Mouse (Mus musculus): ENCODE measurements around the gene Prg2. TPM values are rescaled to one million over a fixed set of nuclear protein-coding genes. Genes with fewer than 3 reads are reported as not detected.

Gene Prg2
- polyA plus RNA-seq, 1 experiment from 2014 or later: not detected

DNA sequence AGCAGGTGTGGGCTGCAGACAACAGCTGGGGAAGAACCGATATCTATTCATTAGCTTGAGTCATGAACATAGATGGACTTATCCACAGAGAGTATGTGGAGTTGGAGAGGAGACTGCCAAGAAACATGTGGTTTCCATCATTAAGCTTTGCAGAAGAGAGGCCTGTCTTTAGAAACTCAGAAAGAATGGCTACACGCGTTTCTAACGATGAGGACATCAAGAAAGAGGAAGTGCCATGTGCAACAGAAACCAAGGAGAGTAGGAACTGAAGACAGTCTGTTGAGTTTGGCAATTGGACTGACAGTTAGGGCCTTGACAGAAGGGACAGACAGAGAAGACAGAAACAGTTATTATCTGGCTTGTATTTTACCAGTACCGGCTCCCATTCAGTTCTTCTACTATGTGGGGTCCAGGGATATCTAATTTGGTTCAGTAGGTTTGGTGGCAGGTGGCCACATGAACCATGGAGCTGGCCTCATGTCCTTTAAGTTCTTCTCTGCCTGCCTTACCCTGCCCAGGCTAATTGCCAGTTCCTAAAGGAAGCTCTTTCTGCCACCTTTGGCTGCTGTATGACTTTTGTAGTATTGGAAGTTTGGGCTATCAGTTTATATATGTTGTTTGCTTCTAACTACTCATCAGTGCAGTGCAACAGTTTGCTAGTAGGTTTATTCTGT lies 12.8 kb upstream of the Prg2 start:
- Histone ChIP-seq H3K4me2 (replicated peaks; ENCODE audit: low read depth, low read length) (no peak overlapping the region), H3K9ac (replicated peaks; ENCODE audit: low read depth, low read length) (no peak overlapping the region), H3K27me3 (ENCODE audit: control insufficient read depth, insufficient read depth, low read length) (no peaks in the 10 kb centered on the region), H3K4me1 (ENCODE audit: control insufficient read depth, insufficient read depth, low read length) (no peaks in the 10 kb centered on the region), H3K27ac (ENCODE audit: low read length) (no peak overlapping the region), H3K9me3 (ENCODE audit: control insufficient read depth, low read depth, low read length) (no peaks in the 10 kb centered on the region), H3K4me3 (ENCODE audit: low read depth, low read length) (no peak overlapping the region), H3K36me3 (ENCODE audit: control insufficient read depth, insufficient read depth, low read length) (no peaks in the 10 kb centered on the region)
- WGBS: 72% methylated on average over 5 of the region's 5 CpGs
- ATAC-seq (ENCODE audit: insufficient number of reproducible peaks, insufficient read depth, low FRiP score, low read depth): no peak

DNA sequence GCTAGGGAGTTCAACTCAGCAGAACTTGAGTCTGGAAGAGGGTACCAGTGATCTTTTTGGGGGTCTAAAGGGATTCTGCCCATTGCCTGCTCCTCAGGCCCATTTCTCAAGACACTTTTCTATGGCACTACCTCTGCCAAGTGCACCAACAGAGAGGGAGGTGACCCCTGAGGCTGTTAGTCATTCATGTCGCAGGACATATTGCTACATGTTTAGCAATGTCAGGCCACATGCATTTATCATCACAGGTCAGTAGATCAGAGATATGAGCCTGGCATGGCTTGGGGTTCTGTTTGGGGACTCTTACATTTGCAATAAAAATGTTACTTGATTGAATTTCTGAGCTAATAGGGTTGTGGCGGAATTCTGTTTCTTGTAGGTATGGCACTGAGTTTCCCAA lies 4.7 kb upstream of the Prg2 start:
- Histone ChIP-seq H3K4me2 (replicated peaks; ENCODE audit: low read depth, low read length) (no peak overlapping the region), H3K27ac (ENCODE audit: low read length) (no peak overlapping the region), H3K9me3 (ENCODE audit: control insufficient read depth, low read depth, low read length) (no peaks in the 10 kb centered on the region), H3K4me1 (ENCODE audit: control insufficient read depth, insufficient read depth, low read length) (no peaks in the 10 kb centered on the region), H3K9ac (replicated peaks; ENCODE audit: low read depth, low read length) (no peak overlapping the region), H3K4me3 (ENCODE audit: low read depth, low read length) (no peak overlapping the region), H3K27me3 (ENCODE audit: control insufficient read depth, insufficient read depth, low read length) (no peaks in the 10 kb centered on the region), H3K36me3 (ENCODE audit: control insufficient read depth, insufficient read depth, low read length) (no peaks in the 10 kb centered on the region)
- no peak for ATAC-seq (ENCODE audit: insufficient number of reproducible peaks, insufficient read depth, low FRiP score, low read depth)
- WGBS: 81% methylated on average over 2 of the region's 2 CpGs

DNA sequence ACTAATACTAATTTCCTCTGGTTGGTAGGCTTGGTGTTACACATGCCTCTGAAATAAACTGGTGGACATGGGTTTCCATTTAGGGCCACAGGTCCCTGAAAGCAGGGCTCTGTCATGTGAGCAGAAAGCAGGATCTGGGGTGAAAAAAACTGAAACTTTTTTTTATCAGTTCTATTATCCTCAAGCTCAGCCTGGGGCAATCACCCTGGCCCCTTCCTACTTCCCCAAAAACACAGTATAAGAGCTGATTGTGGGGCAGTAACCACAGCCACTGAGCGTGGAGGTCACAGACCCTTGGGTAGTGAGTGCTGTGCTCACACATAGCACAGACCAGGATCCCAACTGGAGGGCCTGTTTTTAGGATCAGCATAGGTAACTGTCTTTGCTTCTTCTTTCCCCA lies 7.7 kb downstream of the Prg2 start, which contains the start of gene Prg3:
Gene Prg3, plus strand, starts transcription at position 286 of the 400 bp plus-strand sequence.
- H3K4me2 ChIP-seq (replicated peaks; ENCODE audit: low read depth, low read length): no peak within 1 kb of the TSS
- no peaks in the 10 kb centered on the region for H3K4me1 ChIP-seq (ENCODE audit: control insufficient read depth, insufficient read depth, low read length)
- no peak within 1 kb of the TSS for H3K9ac ChIP-seq (replicated peaks; ENCODE audit: low read depth, low read length)
- ATAC-seq (ENCODE audit: insufficient number of reproducible peaks, insufficient read depth, low FRiP score, low read depth): no peak
- WGBS: 78% methylated on average over 1 of the region's 1 CpGs
- no peak within 1 kb of the TSS for H3K4me3 ChIP-seq (ENCODE audit: low read depth, low read length)
- no peaks in the 10 kb centered on the region for H3K36me3 ChIP-seq (ENCODE audit: control insufficient read depth, insufficient read depth, low read length)
- H3K9me3 ChIP-seq (ENCODE audit: control insufficient read depth, low read depth, low read length): no peaks in the 10 kb centered on the region
- H3K27ac ChIP-seq (ENCODE audit: low read length): no peak within 1 kb of the TSS
- no peaks in the 10 kb centered on the region for H3K27me3 ChIP-seq (ENCODE audit: control insufficient read depth, insufficient read depth, low read length)

DNA sequence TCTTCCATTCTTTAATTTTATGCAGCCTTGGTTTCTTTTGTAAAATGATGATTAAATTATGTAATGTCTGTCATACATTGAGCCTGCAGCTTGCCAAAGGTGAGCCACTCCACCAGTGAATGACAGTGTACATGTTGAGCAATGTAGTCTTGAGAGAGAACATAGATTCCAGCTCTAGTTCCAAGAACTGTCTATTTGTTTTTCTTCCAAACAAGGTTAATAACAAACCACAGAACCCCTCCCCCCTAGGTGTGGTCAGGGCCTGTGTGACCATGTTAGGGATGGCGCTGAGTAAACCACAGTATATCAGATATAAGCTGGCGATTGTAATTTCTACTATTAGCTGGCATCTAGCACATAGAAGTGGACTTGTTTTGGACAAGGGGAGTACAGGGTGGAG lies 16.1 kb downstream of the Prg2 start:
- H3K27ac ChIP-seq (ENCODE audit: low read length): no peak overlapping the region
- ATAC-seq (ENCODE audit: insufficient number of reproducible peaks, insufficient read depth, low FRiP score, low read depth): no peak
- 83% methylated on average over 2 of the region's 2 CpGs for WGBS
- no peaks in the 10 kb centered on the region for H3K27me3 ChIP-seq (ENCODE audit: control insufficient read depth, insufficient read depth, low read length)
- H3K9ac ChIP-seq (replicated peaks; ENCODE audit: low read depth, low read length): no peak overlapping the region
- no peak overlapping the region for H3K4me3 ChIP-seq (ENCODE audit: low read depth, low read length)
- no peaks in the 10 kb centered on the region for H3K9me3 ChIP-seq (ENCODE audit: control insufficient read depth, low read depth, low read length)
- no peaks in the 10 kb centered on the region for H3K4me1 ChIP-seq (ENCODE audit: control insufficient read depth, insufficient read depth, low read length)
- H3K4me2 ChIP-seq (replicated peaks; ENCODE audit: low read depth, low read length): no peak overlapping the region
- no peaks in the 10 kb centered on the region for H3K36me3 ChIP-seq (ENCODE audit: control insufficient read depth, insufficient read depth, low read length)

DNA sequence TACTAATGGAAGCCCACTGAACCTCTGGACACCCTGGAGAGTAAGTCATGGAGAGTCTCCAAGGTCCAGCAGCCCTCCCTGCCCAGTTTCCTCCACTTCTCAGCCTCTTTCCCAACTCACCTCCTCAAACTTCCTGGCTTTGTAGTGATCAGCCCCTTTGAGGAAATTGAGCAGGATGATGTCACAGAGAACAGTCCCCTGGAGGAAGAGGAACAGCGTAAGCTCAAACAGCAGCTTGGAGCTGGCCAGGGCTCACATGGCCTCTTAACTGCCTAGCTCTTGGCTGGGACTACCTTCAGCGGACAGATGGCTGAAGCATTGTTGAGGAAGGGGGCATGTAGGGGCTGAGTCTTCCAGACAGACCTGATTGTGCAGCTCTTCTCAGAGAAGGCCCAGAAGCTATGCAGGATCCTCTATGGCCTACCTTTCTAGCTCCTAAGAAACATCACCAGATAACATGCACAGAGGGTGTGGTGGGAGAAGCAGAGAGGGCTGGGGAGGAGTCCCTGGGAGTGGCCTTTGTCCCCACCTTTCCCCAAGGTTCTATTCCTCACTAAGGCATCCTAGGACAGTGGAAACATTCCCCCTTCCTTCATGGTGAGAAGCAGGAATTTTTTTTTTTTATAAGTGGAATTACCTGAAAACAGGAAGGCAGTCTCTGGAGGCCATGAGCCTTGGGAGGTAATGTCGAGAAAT lies 19.4 kb downstream of the Prg2 start:
- Histone ChIP-seq H3K4me3 (ENCODE audit: low read depth, low read length) (no peak overlapping the region), H3K9ac (replicated peaks; ENCODE audit: low read depth, low read length) (no peak overlapping the region), H3K27ac (ENCODE audit: low read length) (no peak overlapping the region), H3K9me3 (ENCODE audit: control insufficient read depth, low read depth, low read length) (no peaks in the 10 kb centered on the region), H3K4me1 (ENCODE audit: control insufficient read depth, insufficient read depth, low read length) (no peaks in the 10 kb centered on the region), H3K27me3 (ENCODE audit: control insufficient read depth, insufficient read depth, low read length) (no peaks in the 10 kb centered on the region), H3K36me3 (ENCODE audit: control insufficient read depth, insufficient read depth, low read length) (no peaks in the 10 kb centered on the region), H3K4me2 (replicated peaks; ENCODE audit: low read depth, low read length) (no peak overlapping the region)
- WGBS: 78% methylated on average over 3 of the region's 3 CpGs
- no peak for ATAC-seq (ENCODE audit: insufficient number of reproducible peaks, insufficient read depth, low FRiP score, low read depth)

DNA sequence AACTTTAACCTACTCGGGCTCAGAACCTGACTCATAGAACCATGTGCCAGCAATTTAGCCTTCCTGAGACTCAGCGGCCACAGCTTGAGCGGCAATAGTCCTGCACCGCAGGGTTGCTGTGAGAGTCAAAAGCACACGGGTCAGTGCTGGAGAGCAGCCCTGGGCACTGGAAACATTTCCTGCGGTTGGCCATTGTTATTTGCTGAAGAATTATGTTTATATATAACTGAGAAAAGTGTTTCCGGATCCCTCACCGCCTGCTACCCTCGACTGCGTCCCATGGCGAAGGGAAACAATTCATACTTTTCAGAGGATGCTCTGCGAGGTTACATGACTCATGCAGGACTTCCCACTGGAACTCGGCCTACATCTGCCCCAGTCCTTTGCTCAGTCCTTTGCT lies 21.2 kb downstream of the Prg2 start:
- WGBS: 76% methylated on average over 13 of the region's 13 CpGs
- Histone ChIP-seq H3K27me3 (ENCODE audit: control insufficient read depth, insufficient read depth, low read length) (no peaks in the 10 kb centered on the region), H3K9ac (replicated peaks; ENCODE audit: low read depth, low read length) (no peak overlapping the region), H3K4me3 (ENCODE audit: low read depth, low read length) (no peak overlapping the region), H3K36me3 (ENCODE audit: control insufficient read depth, insufficient read depth, low read length) (no peaks in the 10 kb centered on the region), H3K4me2 (replicated peaks; ENCODE audit: low read depth, low read length) (no peak overlapping the region), H3K27ac (ENCODE audit: low read length) (no peak overlapping the region), H3K4me1 (ENCODE audit: control insufficient read depth, insufficient read depth, low read length) (no peaks in the 10 kb centered on the region), H3K9me3 (ENCODE audit: control insufficient read depth, low read depth, low read length) (no peaks in the 10 kb centered on the region)
- ATAC-seq (ENCODE audit: insufficient number of reproducible peaks, insufficient read depth, low FRiP score, low read depth): no peak

DNA sequence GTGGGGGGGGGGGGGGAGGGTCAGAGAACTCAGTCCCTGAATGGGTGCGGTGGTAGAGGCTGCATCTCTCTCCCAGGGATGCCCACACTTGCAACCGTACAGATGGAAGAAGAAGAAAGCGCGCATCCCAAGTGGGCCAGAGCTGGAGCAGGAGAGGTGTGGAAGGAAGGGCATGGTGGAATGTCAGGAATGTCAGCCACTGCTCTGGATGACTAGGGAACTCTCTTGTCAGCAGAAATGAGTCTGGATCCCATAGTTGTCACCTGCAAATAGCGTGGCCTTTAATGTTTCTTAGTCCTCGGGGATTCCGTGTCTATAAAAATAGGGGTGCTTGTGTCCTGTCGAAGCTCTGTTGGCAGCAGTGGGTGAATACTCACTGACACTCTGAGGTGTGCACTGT lies 22.3 kb downstream of the Prg2 start:
- ATAC-seq (ENCODE audit: insufficient number of reproducible peaks, insufficient read depth, low FRiP score, low read depth): no peak
- Histone ChIP-seq H3K9me3 (ENCODE audit: control insufficient read depth, low read depth, low read length) (no peaks in the 10 kb centered on the region), H3K4me2 (replicated peaks; ENCODE audit: low read depth, low read length) (no peak overlapping the region), H3K9ac (replicated peaks; ENCODE audit: low read depth, low read length) (no peak overlapping the region), H3K27me3 (ENCODE audit: control insufficient read depth, insufficient read depth, low read length) (no peaks in the 10 kb centered on the region), H3K27ac (ENCODE audit: low read length) (no peak overlapping the region), H3K4me1 (ENCODE audit: control insufficient read depth, insufficient read depth, low read length) (no peaks in the 10 kb centered on the region), H3K4me3 (ENCODE audit: low read depth, low read length) (no peak overlapping the region), H3K36me3 (ENCODE audit: control insufficient read depth, insufficient read depth, low read length) (no peaks in the 10 kb centered on the region)
- WGBS: 48% methylated on average over 8 of the region's 8 CpGs

DNA sequence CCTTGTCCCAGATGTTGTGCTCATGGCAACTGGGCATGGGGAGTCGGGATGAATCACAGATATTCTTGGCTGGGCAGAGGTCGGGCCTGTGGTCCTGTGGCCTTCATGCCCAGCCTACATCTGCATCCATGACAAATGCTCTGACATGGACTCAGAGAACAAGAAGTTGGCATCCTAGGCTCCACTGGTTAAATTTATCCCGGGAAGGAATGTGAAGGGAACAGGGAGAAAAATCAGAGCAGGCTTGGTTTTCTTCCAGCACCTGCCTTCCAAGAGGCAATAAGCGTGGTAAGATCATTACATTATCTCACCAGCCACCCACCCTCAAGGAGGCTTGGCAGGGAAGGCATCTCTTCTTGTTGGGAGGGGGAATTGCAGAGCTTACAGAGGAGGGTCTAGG lies 24.1 kb downstream of the Prg2 start:
- no peaks in the 10 kb centered on the region for H3K4me1 ChIP-seq (ENCODE audit: control insufficient read depth, insufficient read depth, low read length)
- 82% methylated on average over 4 of the region's 4 CpGs for WGBS
- ATAC-seq (ENCODE audit: insufficient number of reproducible peaks, insufficient read depth, low FRiP score, low read depth): no peak

More for the DNA sequence above, 24.1 kb downstream of the Prg2 start:
- Histone ChIP-seq H3K27me3 (ENCODE audit: control insufficient read depth, insufficient read depth, low read length) (no peaks in the 10 kb centered on the region), H3K27ac (ENCODE audit: low read length) (no peak overlapping the region), H3K9me3 (ENCODE audit: control insufficient read depth, low read depth, low read length) (no peaks in the 10 kb centered on the region), H3K36me3 (ENCODE audit: control insufficient read depth, insufficient read depth, low read length) (no peaks in the 10 kb centered on the region), H3K9ac (replicated peaks; ENCODE audit: low read depth, low read length) (no peak overlapping the region), H3K4me3 (ENCODE audit: low read depth, low read length) (no peak overlapping the region), H3K4me2 (replicated peaks; ENCODE audit: low read depth, low read length) (no peak overlapping the region)

All from stomach, embryonic 14.5 days (tissue).